Mouse (Mus musculus) lung, adult 2 months (tissue): ENCODE data around the gene A830018L16Rik. TPM values are rescaled to one million over a fixed set of nuclear protein-coding genes. Genes with fewer than 3 reads are reported as not detected.
"Not testable (repeated sequence)": the region's sequence is repeated elsewhere in the genome, so short reads cannot be mapped to it uniquely, and the experiment has no call there.

ENCODE experiments used
- DNase-seq: peaks from one replicate; pipeline ENCODE4 v3.0.0; 2022
- H3K4me1 ChIP-seq: fragments of 200-500 bp; 2 replicates; pipeline ENCODE4 v1.6.1; 2011; ENCODE audit warnings: low read length; ENCODE audit not compliant: control insufficient read depth, insufficient read depth
- H3K4me3 ChIP-seq: fragments of 200-500 bp; replicated peaks from 2 replicates; pipeline ENCODE3; 2011; ENCODE audit warnings: low read depth, mild to moderate bottlenecking, control low read depth, low read length; ENCODE audit errors: extremely low read depth
- CTCF ChIP-seq: fragments of 200-500 bp; IDR thresholded peaks from 2 replicates; pipeline ENCODE4 v1.5.1; 2011; ENCODE audit warnings: mild to moderate bottlenecking, low read length, control low read depth; ENCODE audit not compliant: insufficient read depth
- POLR2A ChIP-seq: fragments of 200-500 bp; IDR thresholded peaks from 2 replicates; pipeline ENCODE4 v1.6.1; 2011; ENCODE audit warnings: low read depth, mild to moderate bottlenecking, control low read depth, low read length, borderline replicate concordance; ENCODE audit errors: extremely low read depth
- WGBS: fragments of 180-500 bp; shearing (Covaris S2); methylation state at CpG from one replicate; pipeline ENCODE4 v1.1.7; 2018; 5-methylcytosine and 5-hydroxymethylcytosine counted together
- polyA plus RNA-seq: library from polyadenylated mRNA; depleted of rRNA; stranded (reverse); fragments of >200 nt; gene quantifications from 2 replicates; pipeline ENCODE4 v1.2.3, GENCODE M21; 2012

A830018L16Rik gene
- polyA plus RNA-seq, 1 experiment, result 2.9 TPM

- no peak for TF ChIP-seq CTCF
- no peak for TF ChIP-seq POLR2A
- no peak for DNase-seq
- 62% methylated on average over 9 of the region's 9 CpGs for WGBS
- H3K4me1 ChIP-seq, result no peaks in the 10 kb centered on the region
- H3K4me3 ChIP-seq, result no peak overlapping the region
Measured at GRCm38 (mm10) chr1:11936984-11937383, 523.1 kb downstream of the A830018L16Rik start.

- no peaks in the 10 kb centered on the region for H3K4me1 ChIP-seq
- no peak overlapping the region for H3K4me3 ChIP-seq
- WGBS, result 68% methylated on average over 2 of the region's 2 CpGs
- TF ChIP-seq CTCF, result no peak
- no peak for TF ChIP-seq POLR2A
- no peak for DNase-seq
Measured at GRCm38 (mm10) chr1:11959421-11960206, 545.7 kb downstream of the A830018L16Rik start.

GRCm38 (mm10) chr1:11982590-11983136, 568.8 kb downstream of the A830018L16Rik start:
- DNase-seq, result no peak

GRCm38 (mm10) chr1:11990011-11990410, 576.1 kb downstream of the A830018L16Rik start:
- Histone ChIP-seq H3K4me1 (no peaks in the 10 kb centered on the region), H3K4me3 (no peak overlapping the region)
- no peak for DNase-seq
- no peak for TF ChIP-seq CTCF
- no peak for TF ChIP-seq POLR2A
- 63% methylated on average over 3 of the region's 3 CpGs for WGBS

More at GRCm38 (mm10) chr1:11982590-11983136, 568.8 kb downstream of the A830018L16Rik start:
- H3K4me1 ChIP-seq, result no peaks in the 10 kb centered on the region
- TF ChIP-seq POLR2A (no peak), CTCF (no peak)
- 64% methylated on average over 4 of the region's 4 CpGs for WGBS
- H3K4me3 ChIP-seq, result no peak overlapping the region

GRCm38 (mm10) chr1:11996297-11996878, 582.5 kb downstream of the A830018L16Rik start:
- DNase-seq, result no peak
- TF ChIP-seq POLR2A (no peak), CTCF (no peak)
- H3K4me1 ChIP-seq, result no peaks in the 10 kb centered on the region
- H3K4me3 ChIP-seq, result no peak overlapping the region
- whole genome bisulfite sequencing, result 69% methylated on average over 2 of the region's 2 CpGs

GRCm38 (mm10) chr1:11997574-11997973, 583.7 kb downstream of the A830018L16Rik start:
- TF ChIP-seq CTCF, result no peak
- no peak for TF ChIP-seq POLR2A
- WGBS, result 48% methylated on average over 2 of the region's 2 CpGs
- H3K4me1 ChIP-seq, result no peaks in the 10 kb centered on the region
- no peak for DNase-seq
- H3K4me3 ChIP-seq, result no peak overlapping the region

- WGBS, result 43% methylated on average over 4 of the region's 4 CpGs
- H3K4me3 ChIP-seq, result no peak overlapping the region
- TF ChIP-seq CTCF (no peak), POLR2A (no peak)
- H3K4me1 ChIP-seq, result no peaks in the 10 kb centered on the region
- DNase-seq, result no peak
Measured at GRCm38 (mm10) chr1:12000557-12000956, 586.7 kb downstream of the A830018L16Rik start.

- TF ChIP-seq CTCF, result no peak
- no peak for TF ChIP-seq POLR2A
- H3K4me1 ChIP-seq, result no peaks in the 10 kb centered on the region
- WGBS, result 41% methylated on average over 2 of the region's 2 CpGs
- H3K4me3 ChIP-seq, result no peak overlapping the region
- DNase-seq, result no peak
Measured at GRCm38 (mm10) chr1:12008789-12009550, 595.1 kb downstream of the A830018L16Rik start.

- Histone ChIP-seq H3K4me3 (no peak overlapping the region), H3K4me1 (no peaks in the 10 kb centered on the region)
- TF ChIP-seq POLR2A, result no peak
- no peak for TF ChIP-seq CTCF
- no peak for DNase-seq
Measured at GRCm38 (mm10) chr1:12009551-12009846, 595.6 kb downstream of the A830018L16Rik start.

- WGBS, result 69% methylated on average over 1 of the region's 1 CpGs
- no peaks in the 10 kb centered on the region for H3K4me1 ChIP-seq
- TF ChIP-seq CTCF, result no peak
- no peak for TF ChIP-seq POLR2A
- H3K4me3 ChIP-seq, result no peak overlapping the region
- no peak for DNase-seq
Measured at GRCm38 (mm10) chr1:12010607-12011006, 596.7 kb downstream of the A830018L16Rik start.

GRCm38 (mm10) chr1:12020646-12021045, 606.7 kb downstream of the A830018L16Rik start:
- 88% methylated on average over 5 of the region's 5 CpGs for WGBS
- H3K4me3 ChIP-seq, DNase-seq, H3K4me1 ChIP-seq: not testable (repeated sequence)
